10 mouse cellular contexts compared by ENCODE assay signal in genomic region chr11:69211431-69211830, GRCm38 (mm10). TPM values are rescaled to one million over a fixed set of nuclear protein-coding genes. Genes with fewer than 3 reads are reported as not detected.
DNase-seq lines count a peak whose midpoint lies in the region; ATAC-seq lines count a peak whose summit lies in the region.
"Had no signal": no experiment of that assay in that cellular context is flagged by ENCODE, and none has a peak within 500 bp of the region (broad histone marks: within the 10 kb centered on the region; RNA-seq: fewer than 3 reads in every experiment).

No protein-coding gene starts in this region.

- peak overlapping the region; percentile 26 for H3K4me3 ChIP-seq in heart, embryonic 13.5 days
- 0 out of 2 replicates have a peak overlapping the region, but pooled peaks have one; percentile 1 for H3K4me3 ChIP-seq in embryonic facial prominence, embryonic 11.5 days (ENCODE audit: low read depth, low read length)
- peak overlapping the region; percentile 29 for H3K4me3 ChIP-seq in midbrain, embryonic 12.5 days

- no peak for ATAC-seq in heart, embryonic 13.5 days (ENCODE audit: extremely low read depth, insufficient number of reproducible peaks, low FRiP score, low TSS enrichment)
- ATAC-seq in embryonic facial prominence, embryonic 11.5 days (replicated peaks; ENCODE audit: insufficient number of reproducible peaks, low FRiP score, low TSS enrichment, low read depth), result no peak
- ATAC-seq in midbrain, embryonic 12.5 days (ENCODE audit: low FRiP score, low read depth), result no peak
- ATAC-seq in erythroblast, adult 5-6 weeks (replicated peaks; ENCODE audit: low FRiP score, poor library complexity, severe bottlenecking), result no peak

- 35% methylated on average over 2 of the region's 2 CpGs for WGBS in heart, embryonic 13.5 days
- 41% methylated on average over 2 of the region's 2 CpGs for WGBS in embryonic facial prominence, embryonic 11.5 days
- 52% methylated on average over 2 of the region's 2 CpGs for whole genome bisulfite sequencing in midbrain, embryonic 12.5 days

- no peak overlapping the region for H3K9ac ChIP-seq in heart, embryonic 13.5 days
- H3K9ac ChIP-seq in embryonic facial prominence, embryonic 11.5 days (replicated peaks; ENCODE audit: low read length), result no peak overlapping the region; the same call in 1 of the 2 replicates
- H3K9ac ChIP-seq in midbrain, embryonic 12.5 days (replicated peaks), result 0 out of 2 replicates have a peak overlapping the region, but pooled peaks have one; percentile 2

- H3K36me3 ChIP-seq in heart, embryonic 13.5 days, result no peaks in the 10 kb centered on the region
- H3K36me3 ChIP-seq in embryonic facial prominence, embryonic 11.5 days (replicated peaks; ENCODE audit: control insufficient read depth, insufficient read depth, low read depth, low read length), result no peaks in the 10 kb centered on the region
- H3K36me3 ChIP-seq in midbrain, embryonic 12.5 days, result no peaks in the 10 kb centered on the region

- no peak for DNase-seq in heart, adult 9 months (ENCODE audit: low spot score in 2 of 2)
- peak; percentile 29 for DNase-seq in embryonic facial prominence, embryonic 11.5 days (ENCODE audit: low spot score)
- DNase-seq in kidney, postnatal 10 days, result peak; percentile 34
- DNase-seq in adrenal gland, adult 2 months, result no peak
- no peak for DNase-seq in spleen, adult 18-20 months

- H3K27me3 ChIP-seq in heart, embryonic 13.5 days (replicated peaks), result peaks cover 66% of the 10 kb centered on the region
- H3K27me3 ChIP-seq in embryonic facial prominence, embryonic 11.5 days (ENCODE audit: control insufficient read depth, insufficient read depth, low read length), result no peaks in the 10 kb centered on the region
- H3K27me3 ChIP-seq in midbrain, embryonic 12.5 days, result no peaks in the 10 kb centered on the region

- H3K4me2 ChIP-seq in heart, embryonic 13.5 days, result peak overlapping the region; percentile 44
- H3K4me2 ChIP-seq in embryonic facial prominence, embryonic 11.5 days (ENCODE audit: low read depth, low read length), result peak overlapping the region; percentile 13
- peak overlapping the region; percentile 41 for H3K4me2 ChIP-seq in midbrain, embryonic 12.5 days (replicated peaks)

- no peaks in the 10 kb centered on the region for H3K4me1 ChIP-seq in heart, embryonic 13.5 days
- no peaks in the 10 kb centered on the region for H3K4me1 ChIP-seq in embryonic facial prominence, embryonic 11.5 days (ENCODE audit: control insufficient read depth, insufficient read depth, low read length)
- H3K4me1 ChIP-seq in midbrain, embryonic 12.5 days, result no peaks in the 10 kb centered on the region

- H3K9me3 ChIP-seq in heart, embryonic 13.5 days, result no peaks in the 10 kb centered on the region
- H3K9me3 ChIP-seq in embryonic facial prominence, embryonic 11.5 days (replicated peaks; ENCODE audit: control insufficient read depth, low read length), result no peaks in the 10 kb centered on the region
- no peaks in the 10 kb centered on the region for H3K9me3 ChIP-seq in midbrain, embryonic 12.5 days

- H3K27ac ChIP-seq in heart, embryonic 13.5 days (replicated peaks), result no peak overlapping the region
- no peak overlapping the region for H3K27ac ChIP-seq in embryonic facial prominence, embryonic 11.5 days (replicated peaks; ENCODE audit: low read depth, low read length)
- H3K27ac ChIP-seq in midbrain, embryonic 12.5 days (replicated peaks), result no peak overlapping the region

RNA-seq across cellular contexts. Expression of gene Alox8, which starts 13.8 kb away (rescaled TPM):
- polyA plus RNA-seq in heart, embryonic 13.5 days (2015; fragmentation: Nextera tagmentation; extraction: Ambion mirVana), result 1.1 and 1.5 TPM in 2 replicates
- not detected in 2 replicates for polyA plus RNA-seq in embryonic facial prominence, embryonic 11.5 days (2014; fragmentation: Nextera tagmentation; extraction: Ambion mirVana)
- 0.13 TPM in 1 of 2 replicates, not detected in the other for polyA plus RNA-seq in midbrain, embryonic 12.5 days (2016; fragmentation: Nextera tagmentation; extraction: Ambion mirVana)
- not detected in 2 replicates for total RNA-seq in erythroblast, adult 5-6 weeks (2015; ENCODE audit: low replicate concordance)
- total RNA-seq in erythroblast, adult 5-6 weeks (2017; ENCODE audit: low replicate concordance), result 0.34 TPM in 1 of 2 replicates, not detected in the other
- total RNA-seq in adrenal gland, adult 2 months (2021), result not detected
- not detected in 2 replicates for polyA plus RNA-seq in adrenal gland, adult 2 months (2012; rRNA removed)

RNA-seq across cellular contexts. Expression of gene Gucy2e, which starts 25.4 kb away (rescaled TPM):
- polyA plus RNA-seq in heart, embryonic 13.5 days (2015; fragmentation: Nextera tagmentation; extraction: Ambion mirVana), result 0.06 and 0.12 TPM in 2 replicates
- polyA plus RNA-seq in embryonic facial prominence, embryonic 11.5 days (2014; fragmentation: Nextera tagmentation; extraction: Ambion mirVana), result 0.06 TPM in 1 of 2 replicates, not detected in the other
- 0.23 and 0.25 TPM in 2 replicates for polyA plus RNA-seq in midbrain, embryonic 12.5 days (2016; fragmentation: Nextera tagmentation; extraction: Ambion mirVana)
- total RNA-seq in erythroblast, adult 5-6 weeks (2015; ENCODE audit: low replicate concordance), result not detected in 2 replicates
- total RNA-seq in erythroblast, adult 5-6 weeks (2017; ENCODE audit: low replicate concordance), result under 0.01 TPM in 1 of 2 replicates, not detected in the other
- total RNA-seq in adrenal gland, adult 2 months (2021), result not detected
- polyA plus RNA-seq in adrenal gland, adult 2 months (2012; rRNA removed), result not detected in 2 replicates
- total RNA-seq: hematopoietic stem cell, adult 5-6 weeks had no signal

RNA-seq across cellular contexts. Expression of gene Alox12b, which starts 54.6 kb away (rescaled TPM):
- not detected in 2 replicates for polyA plus RNA-seq in heart, embryonic 13.5 days (2015; fragmentation: Nextera tagmentation; extraction: Ambion mirVana)
- polyA plus RNA-seq in embryonic facial prominence, embryonic 11.5 days (2014; fragmentation: Nextera tagmentation; extraction: Ambion mirVana), result 0.20 and 0.27 TPM in 2 replicates
- polyA plus RNA-seq in midbrain, embryonic 12.5 days (2016; fragmentation: Nextera tagmentation; extraction: Ambion mirVana), result 0.06 TPM in 1 of 2 replicates, not detected in the other
- total RNA-seq in erythroblast, adult 5-6 weeks (2015; ENCODE audit: low replicate concordance), result not detected in 2 replicates
- not detected in 2 replicates for total RNA-seq in erythroblast, adult 5-6 weeks (2017; ENCODE audit: low replicate concordance)
- not detected for total RNA-seq in adrenal gland, adult 2 months (2021)
- polyA plus RNA-seq in adrenal gland, adult 2 months (2012; rRNA removed), result not detected in 2 replicates
- total RNA-seq: CH12.LX; hematopoietic stem cell, adult 5-6 weeks had no signal

Comparison
In these comparisons a context has a peak if more than half of its experiments do, and no peak if none do; other contexts are left out.
1. DNase-seq: peak in embryonic facial prominence, embryonic 11.5 days (single experiment) and kidney, postnatal 10 days (single experiment); none in heart, adult 9 months (0 of 2), adrenal gland, adult 2 months (single experiment) and spleen, adult 18-20 months (0 of 2).
2. Peak in every context shown above with its lines, with median percentiles within 50 percentile points of each other: H3K4me2 ChIP-seq and H3K4me3 ChIP-seq.